Mouse (Mus musculus) olfactory bulb, adult 2 months (tissue): ENCODE data around the gene Abcg8. TPM values are rescaled to one million over a fixed set of nuclear protein-coding genes. Genes with fewer than 3 reads are reported as not detected.

ENCODE experiments used
- H3K27ac ChIP-seq: fragments of 200-500 bp; 2 replicates; pipeline ENCODE4 v1.5.1; 2012; ENCODE audit warnings: low read depth, low read length; ENCODE audit not compliant: insufficient read depth
- H3K4me1 ChIP-seq: fragments of 200-500 bp; 2 replicates; pipeline ENCODE4 v1.6.1; 2012; ENCODE audit warnings: low read length; ENCODE audit not compliant: control insufficient read depth, insufficient read depth
- H3K4me3 ChIP-seq: fragments of 200-500 bp; 2 replicates; pipeline ENCODE4 v1.5.1; 2012; ENCODE audit warnings: mild to moderate bottlenecking, low read depth, low read length, moderate library complexity; ENCODE audit not compliant: insufficient read depth
- CTCF ChIP-seq: fragments of 200-500 bp; IDR thresholded peaks from 2 replicates; pipeline ENCODE4 v1.5.1; 2012; ENCODE audit warnings: low read depth, mild to moderate bottlenecking, low read length, moderate library complexity; ENCODE audit not compliant: insufficient read depth
- POLR2A ChIP-seq: fragments of 200-500 bp; IDR thresholded peaks from 2 replicates; pipeline ENCODE4 v1.6.1; 2012; ENCODE audit warnings: mild to moderate bottlenecking, low read depth, low read length, moderate library complexity; ENCODE audit not compliant: insufficient read depth
- WGBS: fragments of 180-500 bp; shearing (Covaris S2); methylation state at CpG from one replicate; pipeline ENCODE4 v1.1.7; 2018; 5-methylcytosine and 5-hydroxymethylcytosine counted together
- polyA plus RNA-seq: library from polyadenylated mRNA; stranded (reverse); fragments of >200 nt; gene quantifications from 2 replicates; pipeline ENCODE4 v1.2.4, GENCODE M21; 2012; ENCODE audit warnings: low replicate concordance; ENCODE audit not compliant: missing spikeins, insufficient read depth, insufficient read length

Gene Abcg8
- polyA plus RNA-seq, 1 experiment, result not detected

GRCm38 (mm10) chr17:84672376-84673369 is 3.4 kb upstream of the Abcg8 start:
- TF ChIP-seq CTCF (no peak), POLR2A (no peak)
- Histone ChIP-seq H3K27ac (no peak overlapping the region), H3K4me3 (no peak overlapping the region), H3K4me1 (peaks cover 10% of the 10 kb centered on the region)
- 82% methylated on average over 16 of the region's 16 CpGs for WGBS

GRCm38 (mm10) chr17:84674048-84674447 is 2.1 kb upstream of the Abcg8 start:
- TF ChIP-seq CTCF (no peak), POLR2A (no peak)
- 58% methylated on average over 7 of the region's 7 CpGs for WGBS
- H3K4me1 ChIP-seq, result peaks cover 10% of the 10 kb centered on the region

GRCm38 (mm10) chr17:84675204-84675603 is 898 bp upstream of the Abcg8 start:
- TF ChIP-seq CTCF (no peak), POLR2A (no peak)
- H3K4me3 ChIP-seq, result no peak overlapping the region
- H3K4me1 ChIP-seq, result peaks cover 8% of the 10 kb centered on the region
- 56% methylated on average over 4 of the region's 4 CpGs for WGBS
- H3K27ac ChIP-seq, result no peak overlapping the region

More at GRCm38 (mm10) chr17:84674048-84674447, 2.1 kb upstream of the Abcg8 start:
- Histone ChIP-seq H3K27ac (no peak overlapping the region), H3K4me3 (no peak overlapping the region)

- Histone ChIP-seq H3K4me3 (no peak overlapping the region), H3K4me1 (peaks cover 8% of the 10 kb centered on the region), H3K27ac (no peak overlapping the region)
- TF ChIP-seq POLR2A (no peak), CTCF (no peak)
- WGBS, result 62% methylated on average over 11 of the region's 11 CpGs
Observed at GRCm38 (mm10) chr17:84677595-84677994, 1.5 kb downstream of the Abcg8 start.

- Histone ChIP-seq H3K4me1 (no peaks in the 10 kb centered on the region), H3K27ac (no peak overlapping the region), H3K4me3 (no peak overlapping the region)
- TF ChIP-seq CTCF, result no peak
- no peak for TF ChIP-seq POLR2A
- WGBS, result 80% methylated on average over 3 of the region's 3 CpGs
Observed at GRCm38 (mm10) chr17:84681670-84682069, 5.6 kb downstream of the Abcg8 start.

GRCm38 (mm10) chr17:84682734-84683717 is 6.9 kb downstream of the Abcg8 start, which contains the start of gene Abcg5:
Gene Abcg5, minus strand, starts transcription at chr17:84683011.
- Histone ChIP-seq H3K4me1 (no peaks in the 10 kb centered on the region), H3K4me3 (no peak within 1 kb of the TSS), H3K27ac (no peak within 1 kb of the TSS)
- TF ChIP-seq CTCF (no peak), POLR2A (no peak)
- 92% methylated on average over 18 of the region's 18 CpGs for WGBS

- Histone ChIP-seq H3K27ac (no peak overlapping the region), H3K4me3 (no peak overlapping the region), H3K4me1 (no peaks in the 10 kb centered on the region)
- TF ChIP-seq CTCF (no peak), POLR2A (no peak)
- 72% methylated on average over 6 of the region's 6 CpGs for WGBS
Observed at GRCm38 (mm10) chr17:84684284-84684683, 8.2 kb downstream of the Abcg8 start.

- Histone ChIP-seq H3K4me3 (no peak overlapping the region), H3K4me1 (no peaks in the 10 kb centered on the region), H3K27ac (no peak overlapping the region)
- TF ChIP-seq CTCF, result no peak
- TF ChIP-seq POLR2A, result no peak
- 87% methylated on average over 4 of the region's 4 CpGs for WGBS
Observed at GRCm38 (mm10) chr17:84685286-84685685, 9.2 kb downstream of the Abcg8 start.
